Mouse (Mus musculus) macrophage (primary cell): ENCODE results near the gene Adgrf5. TPM values are rescaled to one million over a fixed set of nuclear protein-coding genes. Genes with fewer than 3 reads are reported as not detected.

Experiments
- H3K27ac ChIP-seq: fragments of 350-480 bp; formaldehyde crosslinking; 2 replicates; pipeline ENCODE4 v1.9.0; 2021
- H3K36me3 ChIP-seq: fragments of 350-480 bp; formaldehyde crosslinking; 2 replicates; pipeline ENCODE4 v1.9.0; 2021; ENCODE audit errors: inconsistent target
- H3K4me3 ChIP-seq: fragments of 350-480 bp; formaldehyde crosslinking; 2 replicates; pipeline ENCODE4 v1.9.0; 2021; ENCODE audit errors: inconsistent target
- H3K79me2 ChIP-seq: fragments of 350-480 bp; formaldehyde crosslinking; 2 replicates; pipeline ENCODE4 v1.9.0; 2021; ENCODE audit errors: inconsistent target
- WGBS: methylation state at CpG from one replicate; pipeline ENCODE4 v1.1.7; 2026; ENCODE audit warnings: inconsistent platforms; ENCODE audit not compliant: missing documents; 5-methylcytosine and 5-hydroxymethylcytosine counted together
- polyA plus RNA-seq: library from polyadenylated mRNA; stranded (reverse); fragments of 250-400 nt; gene quantifications from 3 replicates; pipeline ENCODE4 v1.2.4, GENCODE M21; 2018; ENCODE audit warnings: inconsistent platforms

Adgrf5 gene
- polyA plus RNA-seq, 1 experiment from 2014 or later = 0.07 TPM

DNA sequence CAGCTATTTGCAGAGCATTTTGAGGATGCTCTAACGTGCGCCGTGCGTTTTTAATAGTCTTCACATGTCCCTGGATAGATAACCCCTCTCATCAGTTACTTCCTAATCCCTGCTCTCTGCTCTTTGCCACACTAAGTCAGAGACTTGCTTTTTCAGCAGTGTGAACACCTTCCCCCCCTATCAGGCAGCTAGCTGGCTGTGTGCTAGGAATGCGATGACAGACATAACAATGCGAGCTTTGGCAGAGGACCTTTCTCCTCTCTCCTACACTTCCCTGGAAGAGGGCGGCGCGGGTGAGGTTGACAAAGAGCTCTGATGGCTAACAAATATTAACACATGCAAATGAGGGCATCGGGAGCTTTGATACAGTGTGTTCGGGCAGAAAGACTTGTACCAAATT is 2.1 kb downstream of the Adgrf5 start:
- H3K4me3 ChIP-seq = no peak overlapping the region

DNA sequence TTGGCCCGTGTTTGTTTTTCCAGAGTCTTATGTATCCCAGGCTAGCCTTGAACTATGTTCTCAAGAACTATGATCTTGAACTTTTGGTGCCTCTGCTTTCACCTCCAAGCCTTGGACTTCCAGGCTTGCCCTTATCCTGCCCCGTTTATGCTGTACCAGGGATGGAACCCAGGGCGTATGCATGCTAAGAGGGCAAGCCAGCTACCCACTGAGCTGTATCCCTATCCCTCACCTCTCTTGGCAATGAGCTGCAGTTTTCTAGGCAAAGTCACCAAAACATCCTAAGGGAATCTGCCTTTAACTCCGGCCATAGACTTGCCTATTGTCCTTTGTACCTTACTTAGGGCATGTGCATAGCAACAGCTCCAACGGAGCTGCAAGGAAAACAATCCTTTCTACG is 2.6 kb downstream of the Adgrf5 start:
- Histone ChIP-seq H3K4me3 (no peak overlapping the region), H3K79me2 (no peaks in the 10 kb centered on the region), H3K27ac (no peak overlapping the region), H3K36me3 (no peaks in the 10 kb centered on the region)
- 82% methylated on average over 6 of the region's 6 CpGs for WGBS

More for the DNA sequence above, 2.1 kb downstream of the Adgrf5 start:
- Histone ChIP-seq H3K27ac (no peak overlapping the region), H3K79me2 (no peaks in the 10 kb centered on the region), H3K36me3 (no peaks in the 10 kb centered on the region)
- WGBS = 76% methylated on average over 11 of the region's 11 CpGs

DNA sequence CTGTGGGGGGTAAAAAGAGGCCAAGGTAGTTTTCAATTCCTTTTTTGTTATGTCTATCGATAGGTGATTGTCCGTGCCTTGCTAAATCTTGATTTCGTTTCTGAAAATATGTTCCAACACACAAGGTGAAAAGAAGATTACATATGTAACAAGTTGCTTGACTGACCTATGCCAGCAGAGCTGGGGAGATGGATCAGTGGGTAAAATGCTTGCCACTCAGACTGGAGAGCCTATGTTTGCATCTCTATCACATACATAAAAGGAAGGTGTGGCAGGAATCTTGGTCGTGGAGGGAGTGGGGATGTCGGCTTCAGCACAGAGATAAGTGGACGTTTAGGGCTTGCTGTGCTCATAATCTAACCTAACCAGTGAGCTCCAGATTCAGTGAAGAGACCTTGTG is 3.7 kb downstream of the Adgrf5 start:
- 94% methylated on average over 5 of the region's 6 CpGs for WGBS
- no peak overlapping the region for H3K27ac ChIP-seq

DNA sequence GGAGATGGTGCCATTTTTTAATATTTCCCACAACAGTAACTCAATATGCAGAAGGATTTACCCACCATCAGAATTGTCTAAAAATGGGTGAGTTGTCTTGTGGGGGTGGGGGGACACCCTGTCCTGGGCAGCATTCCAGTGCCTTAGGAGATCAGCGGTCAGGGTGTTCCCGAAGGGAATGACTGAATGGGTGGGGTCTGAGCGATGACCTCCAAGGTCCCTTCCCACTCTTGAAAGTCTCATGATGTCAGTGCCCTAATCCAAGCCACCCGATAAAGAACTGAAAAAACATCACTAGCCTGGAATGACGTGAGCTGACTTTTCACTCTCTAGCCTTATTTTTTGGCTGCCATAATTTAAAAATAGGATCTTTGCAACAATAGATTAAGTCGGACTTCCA is 5.0 kb downstream of the Adgrf5 start:
- Histone ChIP-seq H3K36me3 (no peaks in the 10 kb centered on the region), H3K4me3 (no peak overlapping the region), H3K27ac (no peak overlapping the region), H3K79me2 (no peaks in the 10 kb centered on the region)
- WGBS = 90% methylated on average over 6 of the region's 6 CpGs

More for the DNA sequence above, 3.7 kb downstream of the Adgrf5 start:
- Histone ChIP-seq H3K36me3 (no peaks in the 10 kb centered on the region), H3K4me3 (no peak overlapping the region), H3K79me2 (no peaks in the 10 kb centered on the region)

DNA sequence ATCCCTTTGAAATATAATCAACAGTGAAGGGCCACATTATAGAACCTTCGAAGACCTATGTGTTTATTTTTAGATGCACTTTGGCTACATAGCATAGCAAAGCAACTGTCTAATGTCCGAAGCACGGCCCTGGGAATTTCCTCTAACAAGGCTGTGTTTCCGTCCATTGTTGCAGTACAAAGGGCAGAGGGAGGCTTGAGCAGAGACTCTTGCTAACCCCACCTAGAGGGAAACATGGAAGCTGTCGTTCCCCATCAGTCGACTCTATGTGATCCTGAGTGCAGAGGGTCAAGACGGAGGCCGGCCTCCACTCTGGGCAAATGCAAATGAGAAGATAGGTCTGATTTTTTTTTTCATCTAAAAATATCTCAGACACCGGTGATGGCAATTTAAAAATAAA is 6.2 kb downstream of the Adgrf5 start:
- WGBS = 71% methylated on average over 9 of the region's 9 CpGs
- no peak overlapping the region for H3K27ac ChIP-seq
- no peaks in the 10 kb centered on the region for H3K36me3 ChIP-seq
- H3K79me2 ChIP-seq = no peaks in the 10 kb centered on the region
- H3K4me3 ChIP-seq = no peak overlapping the region

DNA sequence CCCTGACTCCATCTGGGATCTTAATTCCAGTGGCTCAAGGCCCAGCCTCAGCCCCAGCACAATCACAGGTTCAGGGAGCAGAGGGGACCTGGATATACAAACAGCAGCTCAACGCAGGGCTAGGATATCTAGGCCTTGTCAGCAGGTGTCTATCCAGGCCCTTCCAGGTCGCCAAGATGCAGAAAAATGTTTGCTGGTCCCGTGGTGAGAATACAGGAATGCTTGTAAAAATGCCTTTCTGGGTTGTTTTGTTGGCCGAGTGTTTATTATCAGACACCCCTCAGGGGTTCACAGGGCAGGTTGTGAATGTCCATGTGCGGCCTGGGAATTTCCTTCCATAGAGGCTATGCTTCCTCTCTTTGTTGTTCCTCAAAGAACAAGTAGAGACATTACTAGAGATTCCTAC is 7.9 kb downstream of the Adgrf5 start:
- no peak overlapping the region for H3K4me3 ChIP-seq
- no peaks in the 10 kb centered on the region for H3K79me2 ChIP-seq
- H3K27ac ChIP-seq = no peak overlapping the region
- 90% methylated on average over 5 of the region's 5 CpGs for WGBS
- H3K36me3 ChIP-seq = no peaks in the 10 kb centered on the region

DNA sequence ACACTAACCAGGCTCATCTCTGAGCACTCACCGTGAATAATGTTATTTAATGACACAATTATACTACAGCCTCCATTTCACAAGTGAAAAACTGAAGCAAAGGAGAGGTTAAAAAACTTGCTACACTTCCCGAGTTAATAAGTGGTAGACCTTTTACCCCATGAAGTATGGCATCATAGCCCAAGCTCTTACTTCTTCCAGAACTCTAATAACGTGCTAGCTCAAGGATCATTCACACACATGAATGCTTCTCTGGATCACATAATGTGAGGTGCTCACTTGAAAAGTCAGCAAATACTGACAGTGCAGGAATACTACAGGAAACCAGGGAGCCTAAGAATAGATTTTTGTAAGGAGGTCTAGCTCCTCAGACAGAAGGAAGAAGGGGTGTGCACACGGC is 12.4 kb downstream of the Adgrf5 start:
- H3K4me3 ChIP-seq = no peak overlapping the region
- no peak overlapping the region for H3K27ac ChIP-seq
- no peaks in the 10 kb centered on the region for H3K79me2 ChIP-seq
- H3K36me3 ChIP-seq = no peaks in the 10 kb centered on the region
- WGBS = 82% methylated on average over 4 of the region's 4 CpGs

DNA sequence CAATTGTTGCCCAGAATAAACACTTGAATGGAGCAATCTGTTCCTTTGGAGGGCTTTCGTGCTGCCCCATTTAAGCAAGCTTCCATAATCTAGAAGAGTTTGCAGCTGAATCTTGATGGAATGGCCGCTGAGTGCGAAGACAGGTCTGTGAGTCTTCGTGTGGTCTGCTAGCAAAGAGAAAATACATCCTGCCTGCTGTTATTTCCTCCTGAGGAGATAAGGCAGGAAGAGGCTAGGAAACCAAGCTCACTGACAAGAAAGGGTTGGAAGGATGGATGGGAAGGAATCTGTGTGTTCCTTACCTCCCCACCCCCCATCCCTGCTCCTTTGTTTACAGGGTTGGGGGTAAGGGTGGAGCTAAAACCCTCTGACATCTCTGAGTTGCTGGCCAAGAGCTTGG is 13.8 kb downstream of the Adgrf5 start:
- Histone ChIP-seq H3K27ac (no peak overlapping the region), H3K4me3 (no peak overlapping the region), H3K36me3 (no peaks in the 10 kb centered on the region), H3K79me2 (no peaks in the 10 kb centered on the region)
- 69% methylated on average over 4 of the region's 4 CpGs for WGBS

DNA sequence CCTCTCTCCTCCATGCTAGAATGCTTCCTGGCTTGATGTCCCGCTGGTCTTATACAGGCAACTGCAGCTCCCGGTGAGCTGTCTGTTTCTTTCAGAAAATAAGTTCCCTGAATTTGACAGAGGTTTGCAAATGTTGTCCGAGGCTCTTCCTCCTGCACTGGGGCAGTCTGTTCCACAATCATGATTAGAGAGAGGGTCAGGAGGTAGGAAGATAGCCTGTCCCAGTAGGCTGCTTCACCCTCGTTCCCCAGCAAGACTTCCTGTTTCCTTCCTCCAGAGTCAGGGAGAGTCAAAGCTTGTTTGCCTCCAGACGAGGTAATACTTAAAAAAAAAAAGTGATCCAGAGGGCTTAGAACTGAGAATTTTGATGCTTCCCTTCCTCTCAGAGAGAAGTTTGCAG is 16.3 kb downstream of the Adgrf5 start:
- no peak overlapping the region for H3K27ac ChIP-seq
- H3K4me3 ChIP-seq = no peak overlapping the region
- no peaks in the 10 kb centered on the region for H3K79me2 ChIP-seq
- H3K36me3 ChIP-seq = no peaks in the 10 kb centered on the region
- WGBS = 15% methylated on average over 5 of the region's 5 CpGs

DNA sequence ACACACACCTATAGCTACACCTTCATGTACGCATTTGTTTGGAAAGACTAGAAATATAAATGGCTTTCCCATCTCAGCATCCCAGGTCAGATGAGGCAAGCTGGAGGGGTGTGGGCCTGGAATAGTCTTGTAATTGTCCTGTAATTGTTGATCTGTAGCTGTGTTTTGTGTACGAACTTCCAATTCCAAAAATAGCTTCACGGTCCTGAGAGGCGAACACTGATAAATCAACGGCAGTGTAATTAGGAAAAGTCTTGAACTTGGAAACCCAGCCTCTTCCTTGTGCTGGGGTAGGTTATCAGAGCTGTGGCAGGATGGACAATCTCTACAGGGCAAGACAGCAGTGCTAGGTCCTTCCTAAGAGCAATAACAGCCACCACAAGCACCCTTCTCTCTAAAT is 18.5 kb downstream of the Adgrf5 start:
- Histone ChIP-seq H3K79me2 (no peaks in the 10 kb centered on the region), H3K4me3 (no peak overlapping the region), H3K27ac (no peak overlapping the region), H3K36me3 (no peaks in the 10 kb centered on the region)
- WGBS = 90% methylated on average over 5 of the region's 5 CpGs

DNA sequence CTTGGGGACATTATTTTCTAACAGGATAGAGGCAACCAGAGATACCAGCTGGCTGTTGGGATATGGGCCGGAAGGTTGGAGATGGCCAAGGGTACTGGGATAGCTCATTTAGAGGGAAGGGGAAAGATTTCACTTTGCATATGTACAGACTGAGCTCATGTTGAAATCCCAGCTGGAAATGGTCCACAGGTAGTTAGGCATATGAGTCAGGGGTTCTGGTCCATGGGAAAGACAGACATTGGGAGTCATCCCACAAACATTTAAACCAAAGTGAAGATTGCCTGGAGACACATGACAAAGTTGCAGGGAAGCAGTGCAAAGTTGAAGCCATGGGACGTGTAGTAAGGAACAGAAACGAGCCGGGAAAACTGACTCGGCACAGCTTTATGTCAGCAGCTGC is 26.1 kb downstream of the Adgrf5 start:
- Histone ChIP-seq H3K36me3 (no peaks in the 10 kb centered on the region), H3K27ac (no peak overlapping the region), H3K79me2 (no peaks in the 10 kb centered on the region), H3K4me3 (no peak overlapping the region)
- 93% methylated on average over 5 of the region's 5 CpGs for WGBS

DNA sequence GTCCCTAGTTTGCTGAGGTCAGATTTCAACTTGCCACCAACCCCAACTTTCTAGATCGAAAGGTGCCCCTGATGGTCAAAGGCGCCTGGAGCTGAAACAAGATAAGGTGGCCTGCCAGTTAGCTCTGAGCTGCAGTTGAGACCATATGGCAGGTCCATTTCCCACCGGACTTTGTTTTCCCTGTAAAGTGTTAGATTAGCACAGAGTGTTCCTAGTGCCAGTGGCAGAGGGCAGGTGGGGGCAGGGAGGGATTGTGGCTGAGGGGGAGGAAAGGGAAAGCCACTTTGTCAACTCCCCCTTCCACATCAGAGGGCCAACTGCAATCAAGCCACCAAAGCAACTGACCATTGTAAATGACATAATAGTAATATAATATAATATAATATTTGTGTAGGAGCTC is 26.9 kb downstream of the Adgrf5 start:
- H3K79me2 ChIP-seq = no peaks in the 10 kb centered on the region
- H3K27ac ChIP-seq = no peak overlapping the region
- H3K36me3 ChIP-seq = no peaks in the 10 kb centered on the region
- 64% methylated on average over 3 of the region's 3 CpGs for WGBS
- H3K4me3 ChIP-seq = no peak overlapping the region

DNA sequence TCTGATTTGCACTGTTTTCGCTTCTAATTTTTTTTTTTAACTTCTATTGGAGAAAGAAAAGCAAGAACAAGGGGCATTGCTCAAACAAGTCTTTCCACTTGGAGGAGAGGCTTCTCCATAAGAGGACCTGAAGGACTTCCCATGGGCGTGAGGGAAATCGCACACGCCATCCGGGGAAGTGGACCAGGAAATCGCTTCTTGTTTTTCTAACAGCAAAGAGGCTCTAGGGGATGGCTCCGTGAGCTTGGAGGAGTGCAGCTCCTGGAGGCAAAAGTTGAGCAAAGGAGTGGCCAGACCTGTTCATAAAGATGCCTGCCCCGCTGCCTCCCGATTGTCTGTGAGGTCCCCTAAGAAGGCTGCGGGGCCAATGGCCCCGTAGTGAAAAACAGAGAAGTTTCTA is 29.0 kb downstream of the Adgrf5 start:
- H3K36me3 ChIP-seq = no peaks in the 10 kb centered on the region
- no peak overlapping the region for H3K27ac ChIP-seq
- WGBS = 79% methylated on average over 11 of the region's 11 CpGs
- H3K4me3 ChIP-seq = no peak overlapping the region
- no peaks in the 10 kb centered on the region for H3K79me2 ChIP-seq

DNA sequence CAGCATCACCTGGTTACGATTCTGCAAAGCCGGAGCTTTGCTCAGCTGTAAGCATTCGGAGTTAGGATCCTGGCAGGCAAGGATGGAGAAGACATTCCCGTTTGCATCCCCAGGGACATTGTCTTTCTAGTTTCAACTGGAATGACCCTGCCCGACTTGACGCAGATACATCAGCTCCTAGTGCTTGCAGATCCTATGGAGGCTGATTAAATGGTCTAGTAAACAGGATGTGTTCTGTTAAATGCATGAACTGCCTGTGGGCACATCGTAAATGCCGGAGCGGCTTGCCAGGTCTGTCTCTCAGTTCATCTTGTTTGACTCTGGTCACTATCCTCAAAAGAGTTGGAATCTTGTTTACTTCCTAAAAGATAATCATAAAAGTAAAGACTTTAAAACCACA is 31.9 kb downstream of the Adgrf5 start:
- Histone ChIP-seq H3K79me2 (no peaks in the 10 kb centered on the region), H3K36me3 (no peaks in the 10 kb centered on the region), H3K27ac (no peak overlapping the region), H3K4me3 (no peak overlapping the region)
- 98% methylated on average over 9 of the region's 9 CpGs for WGBS

DNA sequence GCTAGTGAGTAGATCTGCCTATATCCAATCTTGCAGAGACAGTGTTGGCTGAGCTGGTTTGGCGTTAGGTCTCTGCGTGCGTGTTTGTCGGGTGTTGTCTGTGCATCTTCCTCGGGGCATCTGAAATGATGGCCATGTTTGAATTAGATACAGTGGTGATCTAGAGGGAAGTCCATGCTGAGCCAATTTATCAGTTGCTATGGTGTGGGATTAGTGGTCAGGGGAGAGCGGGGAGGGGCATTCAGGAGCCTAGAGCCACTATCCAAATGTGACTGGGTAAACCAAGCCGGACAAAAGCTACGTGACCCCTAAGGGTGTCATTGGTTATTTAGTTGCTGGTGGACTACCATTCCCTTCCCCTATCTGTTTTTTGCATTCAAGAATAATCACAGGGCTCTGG is 33.4 kb downstream of the Adgrf5 start:
- H3K79me2 ChIP-seq = no peaks in the 10 kb centered on the region
- no peak overlapping the region for H3K27ac ChIP-seq
- no peaks in the 10 kb centered on the region for H3K36me3 ChIP-seq
- WGBS = 95% methylated on average over 8 of the region's 8 CpGs
- H3K4me3 ChIP-seq = no peak overlapping the region

DNA sequence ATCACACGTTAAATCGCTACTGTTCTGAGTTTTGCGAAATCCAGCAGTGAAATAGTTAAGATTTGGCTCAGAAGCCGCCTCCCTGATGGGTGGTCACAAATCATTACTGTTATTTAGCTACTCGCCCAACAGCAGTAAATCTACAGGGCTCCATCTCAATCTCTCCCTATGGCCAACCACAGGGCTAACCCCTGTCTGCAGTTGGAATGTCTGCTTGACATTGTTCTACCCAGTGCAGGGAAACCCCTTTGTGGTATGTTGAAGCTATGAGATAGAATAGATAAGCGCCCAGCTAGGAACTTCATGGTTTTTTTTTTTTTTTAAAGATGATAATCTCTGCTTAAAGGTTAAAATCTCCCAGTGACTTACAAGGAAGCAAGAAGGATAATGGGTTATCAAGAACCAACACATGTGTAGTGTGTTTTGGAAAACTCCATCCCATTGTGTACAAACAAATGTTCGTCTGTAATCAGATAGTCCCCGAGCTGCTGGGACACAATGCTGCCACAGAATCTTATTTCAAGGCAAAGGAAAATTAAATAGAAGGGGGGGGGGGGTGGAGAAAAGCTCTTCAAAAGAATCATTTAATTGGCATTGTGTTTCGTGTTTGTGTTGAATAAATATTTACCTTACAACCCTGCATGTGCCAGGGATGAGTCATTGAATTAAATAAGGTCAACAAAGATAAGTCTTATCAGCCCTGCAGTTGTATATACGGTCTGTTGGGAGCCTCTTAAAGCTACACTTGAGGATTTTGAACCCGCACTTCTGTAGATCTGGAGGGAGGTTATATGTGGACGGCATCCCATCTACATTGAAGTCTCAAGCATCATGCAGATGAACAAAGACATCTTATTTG is 35.4 kb downstream of the Adgrf5 start:
- no peak overlapping the region for H3K4me3 ChIP-seq
- no peaks in the 10 kb centered on the region for H3K79me2 ChIP-seq
- H3K27ac ChIP-seq = no peak overlapping the region
- H3K36me3 ChIP-seq = no peaks in the 10 kb centered on the region
- WGBS = 73% methylated on average over 12 of the region's 12 CpGs
